Mouse (Mus musculus): Measurements from ENCODE around the gene Smpd3. TPM values are rescaled to one million over a fixed set of nuclear protein-coding genes. Genes with fewer than 3 reads are reported as not detected.

The Smpd3 gene
- 46.7 and 47.1 TPM in 2 replicates for polyA plus RNA-seq (2014; fragmentation: Nextera tagmentation; extraction: Ambion mirVana)

- H3K9me3 ChIP-seq (ENCODE audit: control insufficient read depth, low read length), result no peaks in the 10 kb centered on the region
- H3K4me2 ChIP-seq (replicated peaks), result peak within 1 kb of the TSS; percentile 56
- ATAC-seq (ENCODE audit: low FRiP score) (peak; percentile 98), DNase-seq (ENCODE audit: low spot score) (peak; percentile 99)
- peak within 1 kb of the TSS; percentile 94 for H3K9ac ChIP-seq
- under 1% methylated on average over 45 of the region's 45 CpGs for WGBS
- peak within 1 kb of the TSS; percentile 79 for H3K4me3 ChIP-seq (replicated peaks; ENCODE audit: low read length)
- H3K36me3 ChIP-seq (replicated peaks; ENCODE audit: control insufficient read depth, insufficient read depth), result no peaks in the 10 kb centered on the region
- H3K4me1 ChIP-seq (replicated peaks; ENCODE audit: control insufficient read depth, insufficient read depth, low read length), result peaks cover 33% of the 10 kb centered on the region
- peak within 1 kb of the TSS; percentile 92 for H3K27ac ChIP-seq
- H3K27me3 ChIP-seq (ENCODE audit: control insufficient read depth, insufficient read depth, low read length), result no peaks in the 10 kb centered on the region
These were observed at the start of gene Smpd3 for GRCm38 (mm10) chr8:106337852-106338521. TSS of gene Smpd3 (minus strand) at chr8:106337988.

- Histone ChIP-seq H3K9me3 (ENCODE audit: control insufficient read depth, low read length) (no peaks in the 10 kb centered on the region), H3K27ac (no peak overlapping the region), H3K36me3 (replicated peaks; ENCODE audit: control insufficient read depth, insufficient read depth) (no peaks in the 10 kb centered on the region), H3K27me3 (ENCODE audit: control insufficient read depth, insufficient read depth, low read length) (no peaks in the 10 kb centered on the region), H3K9ac (no peak overlapping the region), H3K4me3 (replicated peaks; ENCODE audit: low read length) (no peak overlapping the region), H3K4me2 (replicated peaks) (no peak overlapping the region), H3K4me1 (replicated peaks; ENCODE audit: control insufficient read depth, insufficient read depth, low read length) (0 out of 2 replicates have a peak, but pooled peaks cover 3% of the 10 kb centered on the region)
- WGBS, result 92% methylated on average over 6 of the region's 6 CpGs
- DNase-seq (ENCODE audit: low spot score) (no peak), ATAC-seq (ENCODE audit: low FRiP score) (no peak)
These were observed 43.2 kb upstream of the Smpd3 start for GRCm38 (mm10) chr8:106381026-106381425.

GRCm38 (mm10) chr8:106379357-106379756 is 41.6 kb upstream of the Smpd3 start:
- Histone ChIP-seq H3K4me3 (replicated peaks; ENCODE audit: low read length) (no peak overlapping the region), H3K4me2 (replicated peaks) (no peak overlapping the region), H3K27me3 (ENCODE audit: control insufficient read depth, insufficient read depth, low read length) (no peaks in the 10 kb centered on the region), H3K4me1 (replicated peaks; ENCODE audit: control insufficient read depth, insufficient read depth, low read length) (0 out of 2 replicates have a peak, but pooled peaks cover 3% of the 10 kb centered on the region), H3K9ac (no peak overlapping the region), H3K36me3 (replicated peaks; ENCODE audit: control insufficient read depth, insufficient read depth) (no peaks in the 10 kb centered on the region), H3K27ac (no peak overlapping the region), H3K9me3 (ENCODE audit: control insufficient read depth, low read length) (no peaks in the 10 kb centered on the region)
- WGBS, result 80% methylated on average over 5 of the region's 5 CpGs
- ATAC-seq (ENCODE audit: low FRiP score) (no peak), DNase-seq (ENCODE audit: low spot score) (no peak)

- Histone ChIP-seq H3K27ac (no peak overlapping the region), H3K9ac (no peak overlapping the region), H3K27me3 (ENCODE audit: control insufficient read depth, insufficient read depth, low read length) (no peaks in the 10 kb centered on the region), H3K4me2 (replicated peaks) (no peak overlapping the region), H3K4me3 (replicated peaks; ENCODE audit: low read length) (no peak overlapping the region), H3K9me3 (ENCODE audit: control insufficient read depth, low read length) (no peaks in the 10 kb centered on the region), H3K36me3 (replicated peaks; ENCODE audit: control insufficient read depth, insufficient read depth) (no peaks in the 10 kb centered on the region), H3K4me1 (replicated peaks; ENCODE audit: control insufficient read depth, insufficient read depth, low read length) (0 out of 2 replicates have a peak, but pooled peaks cover 3% of the 10 kb centered on the region)
- 78% methylated on average over 7 of the region's 7 CpGs for WGBS
- DNase-seq (ENCODE audit: low spot score) (no peak), ATAC-seq (ENCODE audit: low FRiP score) (no peak)
These were observed 40.8 kb upstream of the Smpd3 start for GRCm38 (mm10) chr8:106378501-106379048.

GRCm38 (mm10) chr8:106376862-106377261 is 39.1 kb upstream of the Smpd3 start:
- Histone ChIP-seq H3K9me3 (ENCODE audit: control insufficient read depth, low read length) (no peaks in the 10 kb centered on the region), H3K4me2 (replicated peaks) (no peak overlapping the region), H3K36me3 (replicated peaks; ENCODE audit: control insufficient read depth, insufficient read depth) (no peaks in the 10 kb centered on the region), H3K4me1 (replicated peaks; ENCODE audit: control insufficient read depth, insufficient read depth, low read length) (0 out of 2 replicates have a peak, but pooled peaks cover 3% of the 10 kb centered on the region), H3K27me3 (ENCODE audit: control insufficient read depth, insufficient read depth, low read length) (no peaks in the 10 kb centered on the region), H3K9ac (no peak overlapping the region), H3K4me3 (replicated peaks; ENCODE audit: low read length) (no peak overlapping the region), H3K27ac (no peak overlapping the region)
- ATAC-seq (ENCODE audit: low FRiP score) (peak; percentile 69; the same call in 1 of the 2 replicates), DNase-seq (ENCODE audit: low spot score) (peak; percentile 51)
- WGBS, result 17% methylated on average over 9 of the region's 9 CpGs

GRCm38 (mm10) chr8:106375957-106376356 is 38.2 kb upstream of the Smpd3 start:
- Histone ChIP-seq H3K4me3 (replicated peaks; ENCODE audit: low read length) (no peak overlapping the region), H3K4me2 (replicated peaks) (no peak overlapping the region), H3K9me3 (ENCODE audit: control insufficient read depth, low read length) (no peaks in the 10 kb centered on the region), H3K36me3 (replicated peaks; ENCODE audit: control insufficient read depth, insufficient read depth) (no peaks in the 10 kb centered on the region), H3K27me3 (ENCODE audit: control insufficient read depth, insufficient read depth, low read length) (no peaks in the 10 kb centered on the region), H3K9ac (no peak overlapping the region), H3K27ac (no peak overlapping the region), H3K4me1 (replicated peaks; ENCODE audit: control insufficient read depth, insufficient read depth, low read length) (0 out of 2 replicates have a peak, but pooled peaks cover 3% of the 10 kb centered on the region)
- no peak for DNase-seq (ENCODE audit: low spot score)
- WGBS, result 76% methylated on average over 7 of the region's 7 CpGs
- no peak for ATAC-seq (ENCODE audit: low FRiP score)

- no peaks in the 10 kb centered on the region for H3K4me1 ChIP-seq (replicated peaks; ENCODE audit: control insufficient read depth, insufficient read depth, low read length)
- H3K9ac ChIP-seq, result no peak overlapping the region
- ATAC-seq (ENCODE audit: low FRiP score) (no peak), DNase-seq (ENCODE audit: low spot score) (no peak)
- 82% methylated on average over 7 of the region's 7 CpGs for WGBS
- no peak overlapping the region for H3K4me3 ChIP-seq (replicated peaks; ENCODE audit: low read length)
- no peaks in the 10 kb centered on the region for H3K36me3 ChIP-seq (replicated peaks; ENCODE audit: control insufficient read depth, insufficient read depth)
- no peaks in the 10 kb centered on the region for H3K9me3 ChIP-seq (ENCODE audit: control insufficient read depth, low read length)
- H3K27ac ChIP-seq, result no peak overlapping the region
- H3K27me3 ChIP-seq (ENCODE audit: control insufficient read depth, insufficient read depth, low read length), result no peaks in the 10 kb centered on the region
- no peak overlapping the region for H3K4me2 ChIP-seq (replicated peaks)
These were observed 31.3 kb upstream of the Smpd3 start for GRCm38 (mm10) chr8:106369069-106369468.

GRCm38 (mm10) chr8:106368501-106368900 is 30.7 kb upstream of the Smpd3 start:
- DNase-seq (ENCODE audit: low spot score) (no peak), ATAC-seq (ENCODE audit: low FRiP score) (no peak)
- H3K36me3 ChIP-seq (replicated peaks; ENCODE audit: control insufficient read depth, insufficient read depth), result no peaks in the 10 kb centered on the region
- H3K27me3 ChIP-seq (ENCODE audit: control insufficient read depth, insufficient read depth, low read length), result no peaks in the 10 kb centered on the region
- H3K9ac ChIP-seq, result no peak overlapping the region
- WGBS, result 72% methylated on average over 3 of the region's 3 CpGs
- H3K9me3 ChIP-seq (ENCODE audit: control insufficient read depth, low read length), result no peaks in the 10 kb centered on the region
- H3K4me3 ChIP-seq (replicated peaks; ENCODE audit: low read length), result no peak overlapping the region
- H3K4me1 ChIP-seq (replicated peaks; ENCODE audit: control insufficient read depth, insufficient read depth, low read length), result no peaks in the 10 kb centered on the region
- H3K27ac ChIP-seq, result no peak overlapping the region
- H3K4me2 ChIP-seq (replicated peaks), result no peak overlapping the region

- 79% methylated on average over 5 of the region's 5 CpGs for WGBS
- H3K4me1 ChIP-seq (replicated peaks; ENCODE audit: control insufficient read depth, insufficient read depth, low read length), result no peaks in the 10 kb centered on the region
- ATAC-seq (ENCODE audit: low FRiP score) (no peak), DNase-seq (ENCODE audit: low spot score) (no peak)
- H3K9ac ChIP-seq, result no peak overlapping the region
- no peaks in the 10 kb centered on the region for H3K36me3 ChIP-seq (replicated peaks; ENCODE audit: control insufficient read depth, insufficient read depth)
- no peaks in the 10 kb centered on the region for H3K27me3 ChIP-seq (ENCODE audit: control insufficient read depth, insufficient read depth, low read length)
- H3K4me2 ChIP-seq (replicated peaks), result no peak overlapping the region
- H3K9me3 ChIP-seq (ENCODE audit: control insufficient read depth, low read length), result no peaks in the 10 kb centered on the region
- H3K27ac ChIP-seq, result no peak overlapping the region
- H3K4me3 ChIP-seq (replicated peaks; ENCODE audit: low read length), result no peak overlapping the region
These were observed 27.0 kb upstream of the Smpd3 start for GRCm38 (mm10) chr8:106364837-106365236.

Data from hindbrain, embryonic 14.5 days (tissue).